ENCODE assay signal across 19 mouse cellular contexts in genomic region chr11:12661824-12662443, GRCm38 (mm10).
"Had no signal": no experiment of that assay in that cellular context is flagged by ENCODE, and none has a peak within 500 bp of the region (broad histone marks: within the 10 kb centered on the region; RNA-seq: fewer than 3 reads in every experiment).

No protein-coding gene starts in this region.

- H3K4me3 ChIP-seq: layer of hippocampus, adult 2 months; limb, embryonic 10.5 days; limb, embryonic 13.5 days; liver, embryonic 13.5 days; myocyte; neural tube, embryonic 13.5 days had no signal

- H3K9me3 ChIP-seq: limb, embryonic 10.5 days; limb, embryonic 13.5 days; liver, embryonic 13.5 days; neural tube, embryonic 13.5 days had no signal

- H3K9ac ChIP-seq: limb, embryonic 13.5 days; liver, embryonic 13.5 days; neural tube, embryonic 13.5 days had no signal

- H3K4me1 ChIP-seq: limb, embryonic 10.5 days; limb, embryonic 13.5 days; liver, embryonic 13.5 days; neural tube, embryonic 13.5 days had no signal

- DNase-seq: kidney, adult 2 months; kidney, postnatal 25 days; layer of hippocampus, adult 9-11 months; liver; liver, embryonic 13.5 days; lung, adult 2 months; lung, postnatal 14 days; lung, postnatal 4 days; retina, postnatal 1 day; right cerebral cortex, postnatal 25 days; spleen, adult 18-20 months; thymus, adult 18-20 months; thymus, postnatal 36 days had no signal

- H3K36me3 ChIP-seq: limb, embryonic 10.5 days; limb, embryonic 13.5 days; liver, embryonic 13.5 days; neural tube, embryonic 13.5 days had no signal

- H3K4me2 ChIP-seq: limb, embryonic 13.5 days; liver, embryonic 13.5 days; neural tube, embryonic 13.5 days had no signal

- H3K27ac ChIP-seq: kidney, postnatal 0 days; layer of hippocampus, adult 2 months; limb, embryonic 10.5 days; limb, embryonic 13.5 days; liver, embryonic 13.5 days; neural tube, embryonic 13.5 days had no signal

- H3K27me3 ChIP-seq: limb, embryonic 13.5 days; liver, embryonic 13.5 days; neural tube, embryonic 13.5 days had no signal
